Comparison of ENCODE assay signal across 30 mouse cellular contexts in the genomic region with DNA sequence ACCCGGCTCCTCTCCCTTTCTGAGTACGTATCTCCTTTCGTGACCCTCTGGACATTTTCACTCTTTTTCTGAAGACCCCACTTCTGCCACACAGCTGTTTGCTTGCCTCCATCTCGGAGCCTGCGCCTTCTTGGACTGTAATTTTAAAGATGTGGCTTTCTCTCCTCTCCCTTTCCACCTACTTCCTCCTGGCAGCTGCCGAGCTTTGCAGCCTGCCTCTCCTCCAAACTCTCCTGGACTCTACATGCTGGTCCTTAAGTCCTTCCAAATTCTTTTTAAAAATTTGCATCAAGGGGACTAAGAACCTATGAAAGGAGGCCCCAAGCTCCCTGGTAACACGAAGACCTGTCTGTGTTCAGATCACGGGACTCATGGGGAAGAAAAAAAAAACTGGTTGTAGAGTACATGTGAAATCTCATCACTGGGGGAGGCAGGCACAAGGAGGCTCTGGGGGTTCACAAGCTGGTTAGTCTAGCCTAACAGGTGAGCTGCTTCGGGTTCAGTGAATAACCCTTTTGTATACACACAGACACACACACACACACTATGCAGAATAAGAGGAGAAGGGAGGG. TPM values are rescaled to one million over a fixed set of nuclear protein-coding genes. Genes with fewer than 3 reads are reported as not detected.
A peak's percentile ranks its signal among the peaks of the same experiment; 100 is the strongest.
DNase-seq lines count a peak whose midpoint lies in the region; ATAC-seq lines count a peak whose summit lies in the region.
"Had no signal": no experiment of that assay in that cellular context is flagged by ENCODE, and none has a peak within 500 bp of the region (broad histone marks: within the 10 kb centered on the region; RNA-seq: fewer than 3 reads in every experiment).

No protein-coding gene starts in this region.

- no peaks in the 10 kb centered on the region for H3K27me3 ChIP-seq in kidney, embryonic 16.5 days (ENCODE audit: insufficient read depth, low read length)
- no peaks in the 10 kb centered on the region for H3K27me3 ChIP-seq in heart, embryonic 11.5 days (ENCODE audit: control insufficient read depth, insufficient read depth, low read length)
- H3K27me3 ChIP-seq: embryonic facial prominence, embryonic 13.5 days; forebrain, embryonic 15.5 days; limb, embryonic 13.5 days; midbrain, embryonic 15.5 days; neural tube, embryonic 12.5 days had no signal

- no peaks in the 10 kb centered on the region for H3K36me3 ChIP-seq in kidney, embryonic 16.5 days (ENCODE audit: insufficient read depth, low read length)
- H3K36me3 ChIP-seq in heart, embryonic 11.5 days (ENCODE audit: control insufficient read depth, insufficient read depth, low read length) = no peaks in the 10 kb centered on the region
- H3K36me3 ChIP-seq: embryonic facial prominence, embryonic 13.5 days; forebrain, embryonic 10.5 days; forebrain, embryonic 15.5 days; limb, embryonic 13.5 days; liver, embryonic 12.5 days; midbrain, embryonic 15.5 days; neural tube, embryonic 12.5 days had no signal

- DNase-seq in kidney, postnatal 25 days = no peak
- DNase-seq in thymus, postnatal 0 days (ENCODE audit: low spot score) = peak; percentile 26
- DNase-seq in thymus, adult 18-20 months = no peak
- DNase-seq in brain, adult 2 months (ENCODE audit: low read depth, low spot score) = peak; percentile 16
- peak; percentile 36 for DNase-seq in thymus, postnatal 4 days
- DNase-seq in layer of hippocampus, postnatal 25 days (ENCODE audit: extremely low spot score in 1 of 2, low spot score in 1 of 2) = no peak
- DNase-seq: adrenal gland, adult 8-10 months; cerebellum, adult 11 months; cerebellum, adult 9-10 months; gastrocnemius, postnatal 10 days; heart, postnatal 14 days; kidney, adult 8-10 months; kidney, postnatal 10 days; liver, postnatal 0 days; lung, postnatal 36 days; right cerebral cortex, postnatal 4 days had no signal

- H3K4me3 ChIP-seq in kidney, embryonic 16.5 days (ENCODE audit: low read length) = no peak overlapping the region
- no peak overlapping the region for H3K4me3 ChIP-seq in heart, embryonic 11.5 days (ENCODE audit: low read depth, low read length)
- H3K4me3 ChIP-seq: embryonic facial prominence, embryonic 13.5 days; forebrain, embryonic 10.5 days; forebrain, embryonic 15.5 days; left cerebral cortex, adult 2 months; limb, embryonic 13.5 days; liver, embryonic 12.5 days; midbrain, embryonic 15.5 days; neural tube, embryonic 12.5 days had no signal

- WGBS in kidney, embryonic 16.5 days = 66% methylated on average over 9 of the region's 9 CpGs
- WGBS in heart, embryonic 11.5 days (ENCODE audit: insufficient replicate concordance) = 75% methylated on average over 9 of the region's 9 CpGs

- no peak overlapping the region for H3K4me2 ChIP-seq in kidney, embryonic 16.5 days (replicated peaks; ENCODE audit: low read depth, low read length)
- H3K4me2 ChIP-seq in heart, embryonic 11.5 days = no peak overlapping the region
- H3K4me2 ChIP-seq: embryonic facial prominence, embryonic 13.5 days; forebrain, embryonic 15.5 days; limb, embryonic 13.5 days; liver, embryonic 12.5 days; midbrain, embryonic 15.5 days; neural tube, embryonic 12.5 days had no signal

- no peak overlapping the region for H3K27ac ChIP-seq in kidney, embryonic 16.5 days (ENCODE audit: low read length)
- H3K27ac ChIP-seq in heart, embryonic 11.5 days (ENCODE audit: low read depth, low read length) = no peak overlapping the region
- H3K27ac ChIP-seq: embryonic facial prominence, embryonic 13.5 days; forebrain, embryonic 15.5 days; hindbrain, postnatal 0 days; left cerebral cortex, adult 2 months; limb, embryonic 13.5 days; liver, embryonic 12.5 days; midbrain, embryonic 15.5 days; neural tube, embryonic 12.5 days had no signal

- no peaks in the 10 kb centered on the region for H3K9me3 ChIP-seq in kidney, embryonic 16.5 days (ENCODE audit: low read length)
- no peaks in the 10 kb centered on the region for H3K9me3 ChIP-seq in heart, embryonic 11.5 days (replicated peaks; ENCODE audit: control insufficient read depth, low read length)
- H3K9me3 ChIP-seq: embryonic facial prominence, embryonic 13.5 days; forebrain, embryonic 10.5 days; forebrain, embryonic 15.5 days; limb, embryonic 13.5 days; liver, embryonic 12.5 days; midbrain, embryonic 15.5 days; neural tube, embryonic 12.5 days had no signal

- H3K9ac ChIP-seq in kidney, embryonic 16.5 days (replicated peaks; ENCODE audit: low read length) = 0 out of 2 replicates have a peak overlapping the region, but pooled peaks have one; percentile 10
- H3K9ac ChIP-seq in heart, embryonic 11.5 days (ENCODE audit: low read depth, low read length) = no peak overlapping the region
- H3K9ac ChIP-seq: embryonic facial prominence, embryonic 13.5 days; forebrain, embryonic 15.5 days; limb, embryonic 13.5 days; liver, embryonic 12.5 days; liver, postnatal 0 days; midbrain, embryonic 15.5 days; neural tube, embryonic 12.5 days had no signal

- no peak for ATAC-seq in kidney, embryonic 16.5 days (ENCODE audit: low FRiP score, low TSS enrichment)
- ATAC-seq in heart, embryonic 11.5 days (replicated peaks; ENCODE audit: insufficient number of reproducible peaks, low FRiP score, low TSS enrichment) = no peak
- ATAC-seq: activated CD4-positive, CD25-positive, alpha-beta regulatory T cell, adult 4 months; CD4-positive, CD25-positive, alpha-beta regulatory T cell, adult 4 months; forebrain, embryonic 15.5 days; hindbrain, postnatal 0 days; intestine, embryonic 16.5 days; liver, embryonic 12.5 days; liver, postnatal 0 days; midbrain, embryonic 15.5 days had no signal

- H3K4me1 ChIP-seq in kidney, embryonic 16.5 days (ENCODE audit: insufficient read depth, low read length) = peaks cover 20% of the 10 kb centered on the region
- peaks cover 7% of the 10 kb centered on the region for H3K4me1 ChIP-seq in heart, embryonic 11.5 days (ENCODE audit: control insufficient read depth, insufficient read depth, low read length)
- H3K4me1 ChIP-seq: embryonic facial prominence, embryonic 13.5 days; forebrain, embryonic 15.5 days; limb, embryonic 13.5 days; midbrain, embryonic 15.5 days; neural tube, embryonic 12.5 days had no signal

RNA-seq across cellular contexts. Expression of gene Ncoa3, which starts 35.1 kb away (rescaled TPM):
- 19.1 and 22.8 TPM in 2 replicates for polyA plus RNA-seq in kidney, embryonic 16.5 days (2015; fragmentation: Nextera tagmentation; extraction: Ambion mirVana)
- polyA plus RNA-seq in thymus, postnatal 0 days (2015; fragmentation: Nextera tagmentation; extraction: Ambion mirVana) = 18.2 and 20.4 TPM in 2 replicates
- total RNA-seq in layer of hippocampus, postnatal 25 days (2021) = 10 to 100 TPM; 29.7 to 34.3 TPM
- 14.2 and 15.6 TPM in 2 replicates for polyA plus RNA-seq in heart, embryonic 11.5 days (2014; fragmentation: Nextera tagmentation; extraction: Ambion mirVana)

RNA-seq across cellular contexts. Expression of gene Zmynd8, which starts 58.5 kb away (rescaled TPM):
- 58.2 and 69.4 TPM in 2 replicates for polyA plus RNA-seq in kidney, embryonic 16.5 days (2015; fragmentation: Nextera tagmentation; extraction: Ambion mirVana)
- 38.8 and 46.7 TPM in 2 replicates for polyA plus RNA-seq in thymus, postnatal 0 days (2015; fragmentation: Nextera tagmentation; extraction: Ambion mirVana)
- 100 to 1,000 TPM; 140 to 173 TPM for total RNA-seq in layer of hippocampus, postnatal 25 days (2021)
- 39.6 and 47.6 TPM in 2 replicates for polyA plus RNA-seq in heart, embryonic 11.5 days (2014; fragmentation: Nextera tagmentation; extraction: Ambion mirVana)

Comparison
In these comparisons a context has a peak if more than half of its experiments do, and no peak if none do; other contexts are left out.
1. DNase-seq: peak in thymus, postnatal 0 days (single experiment), brain, adult 2 months (single experiment) and thymus, postnatal 4 days (single experiment); none in kidney, postnatal 25 days (0 of 2), thymus, adult 18-20 months (0 of 2) and layer of hippocampus, postnatal 25 days (0 of 2).